Mouse (Mus musculus) kidney, adult 2 months (tissue): ENCODE results near the gene Pigb.

ENCODE experiments used
- CTCF ChIP-seq: fragments of 200-500 bp; conservative IDR thresholded peaks from 2 replicates; pipeline ENCODE4 v1.5.1; 2011; ENCODE audit warnings: low read depth, mild to moderate bottlenecking, control low read depth, low read length, moderate library complexity, mixed read lengths; ENCODE audit not compliant: insufficient read depth, insufficient read length
- POLR2A ChIP-seq: fragments of 200-500 bp; IDR thresholded peaks from one replicate; pipeline ENCODE4 v1.6.1; 2011; ENCODE audit warnings: low read depth, low read length, control low read depth

GRCm38 (mm10) chr9:73019841-73020240 is 20.3 kb downstream of the Pigb start:
- no peak for TF ChIP-seq POLR2A
- no peak for TF ChIP-seq CTCF
